Mouse (Mus musculus): ENCODE results near the gene Exosc5.

DNA sequence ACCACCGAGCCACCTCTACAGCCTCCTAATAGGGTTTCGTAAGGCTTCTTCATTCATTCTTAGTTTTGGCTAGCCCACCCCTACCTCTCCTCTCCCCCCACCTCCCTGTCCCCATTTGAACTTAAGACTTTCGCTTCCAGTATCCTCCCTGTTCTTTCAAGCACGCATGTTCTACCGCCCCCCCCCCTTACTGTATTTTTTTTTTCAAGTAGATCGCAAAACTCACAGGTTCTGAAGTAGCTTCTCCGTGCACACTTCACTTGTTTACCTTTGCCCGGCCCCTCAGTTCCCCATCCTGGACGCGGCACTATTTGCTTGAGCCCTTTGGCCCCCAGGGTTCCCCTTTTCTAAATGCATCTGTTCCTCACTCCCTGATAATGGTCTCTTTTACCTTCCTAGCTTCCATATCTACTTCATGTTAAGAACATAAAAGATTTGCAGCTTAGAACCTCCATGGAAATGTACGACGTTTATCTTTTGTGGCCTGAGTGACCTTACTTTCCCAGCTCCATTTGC lies 6.7 kb upstream of the Exosc5 start:
- TF ChIP-seq CTCF (IDR thresholded peaks at IDR 0.05) (no peak), POLR2A (IDR thresholded peaks at IDR 0.05; ENCODE audit: insufficient read depth, low read depth, low read length) (no peak), EP300 (IDR thresholded peaks at IDR 0.05; ENCODE audit: insufficient read depth, low read depth, low read length) (no peak)

All from heart, adult 2 months (tissue).